Mouse (Mus musculus) CD4-positive helper T cell, adult 2 months (primary cell): ENCODE results near the gene Olfr889.
"Not testable (repeated sequence)": the region's sequence is repeated elsewhere in the genome, so short reads cannot be mapped to it uniquely, and the experiment has no call there.

Experiments
- DNase-seq: peaks from one replicate; pipeline ENCODE4 v3.0.0-alpha.2; 2012; ENCODE audit warnings: low read depth, missing footprints, low spot score

Olfr889 gene

DNA sequence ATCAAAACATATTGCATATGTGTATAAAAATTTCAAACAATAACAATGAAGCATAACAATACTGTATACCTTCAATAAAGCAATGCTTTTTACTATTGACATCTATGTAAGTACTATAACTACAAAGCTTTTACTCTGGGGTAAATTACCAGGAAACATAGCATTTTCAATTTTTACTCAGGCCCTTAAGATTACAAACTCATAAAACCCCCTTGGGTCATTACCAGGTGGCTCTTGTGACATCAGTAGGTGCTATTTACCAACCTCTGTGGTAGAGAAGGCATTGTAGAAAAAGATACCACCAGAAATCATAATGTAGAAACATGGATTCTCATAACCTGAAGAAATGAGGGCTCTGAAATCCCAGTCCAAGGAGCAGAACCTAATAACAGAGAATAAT, at the start of gene Olfr889:
Gene Olfr889, plus strand, starts transcription at position 301 of the 400 bp plus-strand sequence.
- no peak for DNase-seq

DNA sequence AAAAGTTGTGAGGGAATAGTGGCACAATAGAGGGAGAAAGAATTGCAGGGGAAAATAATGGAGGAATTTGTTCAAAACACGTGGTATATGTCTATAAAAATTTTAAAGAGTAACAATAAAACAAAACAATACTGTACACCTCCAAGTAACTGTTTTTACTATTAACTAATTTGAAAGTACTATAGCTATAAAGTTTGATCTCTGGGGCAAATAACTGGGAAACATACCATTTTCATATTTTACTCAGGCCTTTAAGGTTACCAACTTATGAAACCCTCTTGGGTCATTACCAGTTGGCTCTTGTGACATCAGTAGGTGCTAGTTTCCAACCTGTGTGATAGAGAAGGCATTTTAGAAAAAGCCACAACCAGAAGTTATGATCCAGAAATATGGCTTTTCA, 31.2 kb upstream of the Olfr889 start, which contains the start of gene Olfr887:
Gene Olfr887, plus strand, starts transcription at position 301 of the 400 bp plus-strand sequence.
- DNase-seq: no peak

DNA sequence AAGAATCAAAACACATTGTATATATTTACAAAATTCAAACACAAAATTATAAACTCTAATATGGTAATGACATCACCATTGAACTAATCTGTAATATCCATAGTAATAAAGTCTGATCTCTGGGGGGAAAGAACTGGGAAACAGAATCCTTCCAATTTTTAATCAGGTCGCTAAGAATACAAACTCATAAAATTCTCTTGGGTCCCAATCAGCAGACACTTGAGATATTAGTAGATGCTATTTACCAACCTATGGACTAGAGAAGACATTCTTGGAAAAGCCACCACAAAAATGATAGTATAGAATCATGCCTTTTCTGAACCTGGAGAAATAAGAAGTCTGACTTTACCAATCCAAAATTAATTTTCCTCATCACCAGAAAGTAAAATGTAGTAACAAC, 7.2 kb upstream of the Olfr889 start, which contains the start of gene Olfr888:
Gene Olfr888, plus strand, starts transcription at position 301 of the 400 bp plus-strand sequence.
- no peak for DNase-seq

DNA sequence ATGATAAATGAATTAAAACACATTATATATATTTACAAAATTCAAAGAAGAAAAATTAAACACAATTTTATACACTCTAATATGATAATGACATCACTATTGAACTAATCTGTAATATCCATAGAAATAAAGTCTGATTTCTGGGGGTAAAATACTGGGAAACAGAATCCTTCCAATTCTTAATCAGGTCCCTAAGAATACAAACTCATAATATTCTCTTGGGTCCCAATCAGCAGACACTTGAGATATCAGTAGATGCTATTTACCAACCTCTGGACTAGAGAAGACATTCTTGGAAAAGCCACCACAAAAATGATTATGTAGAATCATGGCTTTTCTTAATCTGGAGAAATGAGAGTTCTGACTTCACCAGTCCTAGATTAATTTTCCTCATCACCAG, 27.2 kb downstream of the Olfr889 start, which contains the start of gene Olfr890:
Gene Olfr890, plus strand, starts transcription at position 301 of the 400 bp plus-strand sequence.
- DNase-seq: no peak

DNA sequence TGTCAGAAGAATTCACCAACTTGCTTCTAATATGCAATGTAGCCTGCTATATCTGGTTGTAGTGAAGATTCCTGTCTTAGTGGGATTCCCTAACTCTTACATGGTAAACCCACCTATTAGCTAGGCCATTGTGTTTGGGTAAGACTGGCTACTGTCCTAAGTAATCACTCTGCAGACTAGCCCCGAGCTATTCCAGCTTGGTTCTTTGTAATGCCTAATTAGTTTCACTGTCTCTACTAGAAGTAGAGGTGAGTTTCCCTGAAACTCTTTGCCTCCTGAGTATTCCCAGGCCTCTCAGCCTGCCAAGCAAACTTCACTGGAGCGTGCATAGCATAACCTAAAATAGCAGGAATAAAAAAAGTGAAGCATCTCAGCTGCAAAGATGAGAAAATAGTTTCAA, 53.3 kb downstream of the Olfr889 start:
- DNase-seq: not testable (repeated sequence)
